Mouse (Mus musculus): ENCODE measurements around the gene Rccd1.

Gene Rccd1

GRCm38 (mm10) chr7:80296462-80296861 lies 27.8 kb downstream of the Rccd1 start:
- CTCF ChIA-PET: interaction anchor here in 2 of 4 experiments (0.6 to 1.1 kb wide), 3 partner anchors 20 to 144 kb away, joined by 3 to 6 read pairs (median 3); no protein-coding TSS in a partner anchor
- POLR2A ChIA-PET: interaction anchor here in 3 of 4 experiments (0.6 to 1.6 kb wide), 22 partner anchors 8 to 536 kb away, joined by 3 to 10 read pairs (median 3); partner anchors contain the start of genes Idh2 (in 1 of the 3) and Rccd1 (in 1 of the 3)

- ChIA-PET CTCF (interaction anchor here in 2 of 4 experiments (0.6 to 1.0 kb wide), 5 partner anchors 80 to 611 kb away, joined by 3 read pairs; no protein-coding TSS in a partner anchor), POLR2A (interaction anchor here in 3 of 4 experiments (0.6 to 2.7 kb wide), 28 partner anchors 10 to 276 kb away, joined by 3 to 11 read pairs (median 4); partner anchors contain the start of genes Ngrn (in 2 of the 3), Rccd1 (in 2 of the 3), Cib1 (in 1 of the 3) and Gdpgp1 (in 1 of the 3))
These were observed 29.2 kb downstream of the Rccd1 start for GRCm38 (mm10) chr7:80294764-80295648.

GRCm38 (mm10) chr7:80294062-80294763 lies 30.0 kb downstream of the Rccd1 start, which contains the start of gene Prc1:
Prc1 (plus strand) TSS chr7:80294450.
- ChIA-PET CTCF (interaction anchor here in 2 of 4 experiments (0.6 to 1.0 kb wide), 5 partner anchors 79 to 283 kb away, joined by 3 read pairs; no protein-coding TSS in a partner anchor), POLR2A (interaction anchor here in 3 of 4 experiments (0.6 to 2.7 kb wide), 36 partner anchors 8 to 556 kb away, joined by 3 to 11 read pairs (median 4); partner anchors contain the start of genes Ngrn (in 3 of the 3), Rccd1 (in 2 of the 3), Cib1 (in 1 of the 3) and Gdpgp1 (in 1 of the 3))

GRCm38 (mm10) chr7:80287736-80288135 lies 36.5 kb downstream of the Rccd1 start:
- ChIA-PET CTCF (interaction anchor here in 2 of 4 experiments (0.6 to 0.9 kb wide), 3 partner anchors 8 to 509 kb away, joined by 3 to 5 read pairs (median 3); no protein-coding TSS in a partner anchor), POLR2A (interaction anchor here in 2 of 4 experiments (1.0 to 1.7 kb wide), 4 partner anchors 10 to 87 kb away, joined by 3 to 4 read pairs (median 4); no protein-coding TSS in a partner anchor)

- ChIA-PET POLR2A (interaction anchor here in 1 of 4 experiments (0.6 to 1.6 kb wide), 4 partner anchors 11 to 97 kb away, joined by 3 to 6 read pairs (median 4); partner anchors contain the start of genes Ngrn and Rccd1), CTCF (no interaction called here)
These were observed 38.5 kb downstream of the Rccd1 start for GRCm38 (mm10) chr7:80285725-80286124.

GRCm38 (mm10) chr7:80284391-80284790 lies 39.9 kb downstream of the Rccd1 start:
- ChIA-PET POLR2A (interaction anchor here in 3 of 4 experiments (1.1 to 1.6 kb wide), 4 partner anchors 10 to 154 kb away, joined by 3 to 4 read pairs (median 4); partner anchors contain the start of gene Ngrn (in 1 of the 3)), CTCF (no interaction called here)

GRCm38 (mm10) chr7:80283226-80283918 lies 40.9 kb downstream of the Rccd1 start:
- ChIA-PET CTCF (no interaction called here), POLR2A (interaction anchor here in 1 of 4 experiments (0.9 to 1.5 kb wide), 3 partner anchors 11 to 155 kb away, joined by 3 to 5 read pairs (median 3); partner anchors contain the start of genes Prc1 and Vps33b)

GRCm38 (mm10) chr7:80281646-80282045 lies 42.6 kb downstream of the Rccd1 start:
- CTCF ChIA-PET: interaction anchor here in 2 of 4 experiments (0.6 to 1.3 kb wide), 2 partner anchors 22 to 141 kb away, joined by 5 to 9 read pairs; no protein-coding TSS in a partner anchor
- POLR2A ChIA-PET: interaction anchor here in 2 of 4 experiments (0.6 to 3.1 kb wide), 13 partner anchors 9 to 310 kb away, joined by 3 to 8 read pairs (median 5); partner anchors contain the start of genes Ngrn (in 1 of the 2), Ttll13 (in 1 of the 2) and Vps33b (in 1 of the 2)

GRCm38 (mm10) chr7:80280998-80281397 lies 43.3 kb downstream of the Rccd1 start:
- POLR2A ChIA-PET: interaction anchor here in 2 of 4 experiments (0.6 to 3.1 kb wide), 13 partner anchors 8 to 728 kb away, joined by 3 to 8 read pairs (median 5); partner anchors contain the start of gene Vps33b (in 1 of the 2)
- CTCF ChIA-PET: interaction anchor here in 3 of 4 experiments (0.6 to 1.7 kb wide), 3 partner anchors 22 to 140 kb away, joined by 4 to 9 read pairs (median 5); no protein-coding TSS in a partner anchor

GRCm38 (mm10) chr7:80280032-80280431 lies 44.2 kb downstream of the Rccd1 start:
- POLR2A ChIA-PET: interaction anchor here in 3 of 4 experiments (0.6 to 3.1 kb wide), 6 partner anchors 10 to 47 kb away, joined by 3 to 8 read pairs (median 4); partner anchors contain the start of genes Cib1 (in 1 of the 3), Gdpgp1 (in 1 of the 3), Ngrn (in 1 of the 3) and Vps33b (in 1 of the 3)
- CTCF ChIA-PET: interaction anchor here in 1 of 4 experiments (0.5 to 1.7 kb wide), 2 partner anchors 8 to 139 kb away, joined by 3 to 4 read pairs; no protein-coding TSS in a partner anchor

- ChIA-PET CTCF (interaction anchor here in 1 of 4 experiments (1.3 kb wide), 1 partner anchor 136 kb away, joined by 3 read pairs; no protein-coding TSS in a partner anchor), POLR2A (interaction anchor here in 3 of 4 experiments (0.6 to 1.4 kb wide), 4 partner anchors 15 to 109 kb away, joined by 3 to 6 read pairs (median 4); partner anchors contain the start of gene Ngrn (in 1 of the 3))
These were observed 47.9 kb downstream of the Rccd1 start for GRCm38 (mm10) chr7:80276374-80276773.

- ChIA-PET POLR2A (interaction anchor here in 2 of 4 experiments (0.8 to 1.7 kb wide), 4 partner anchors 8 to 51 kb away, joined by 3 to 5 read pairs (median 4); partner anchors contain the start of gene Rccd1 (in 2 of the 2)), CTCF (interaction anchor here in 2 of 4 experiments (0.6 to 1.9 kb wide), 2 partner anchors 27 to 133 kb away, joined by 3 to 5 read pairs; partner anchors contain the start of gene Ttll13 (in 1 of the 2))
These were observed 50.8 kb downstream of the Rccd1 start for GRCm38 (mm10) chr7:80273456-80273855.

- POLR2A ChIA-PET: interaction anchor here in 3 of 4 experiments (0.6 to 3.3 kb wide), 27 partner anchors 9 to 263 kb away, joined by 3 to 18 read pairs (median 5); partner anchors contain the start of genes Cib1 (in 2 of the 3), Gdpgp1 (in 2 of the 3), Ngrn (in 2 of the 3) and Hddc3 (in 1 of the 3)
- CTCF ChIA-PET: interaction anchor here in 2 of 4 experiments (0.5 to 2.8 kb wide), 3 partner anchors 14 to 129 kb away, joined by 4 to 11 read pairs (median 9); no protein-coding TSS in a partner anchor
These were observed 54.5 kb downstream of the Rccd1 start for GRCm38 (mm10) chr7:80269751-80270255.

GRCm38 (mm10) chr7:80268897-80269750 lies 55.1 kb downstream of the Rccd1 start, which contains the start of gene Vps33b:
Vps33b (plus strand) TSS chr7:80269649.
- CTCF ChIA-PET: interaction anchor here in 3 of 4 experiments (0.5 to 2.8 kb wide), 6 partner anchors 13 to 128 kb away, joined by 3 to 11 read pairs (median 6); no protein-coding TSS in a partner anchor
- POLR2A ChIA-PET: interaction anchor here in 3 of 4 experiments (0.6 to 3.3 kb wide), 35 partner anchors 8 to 158 kb away, joined by 3 to 18 read pairs (median 4); partner anchors contain the start of genes Cib1 (in 2 of the 3), Gdpgp1 (in 2 of the 3), Ngrn (in 2 of the 3) and Ttll13 (in 2 of the 3)

- ChIA-PET CTCF (no interaction called here), POLR2A (interaction anchor here in 3 of 4 experiments (0.6 to 3.3 kb wide), 10 partner anchors 9 to 138 kb away, joined by 3 to 14 read pairs (median 5); partner anchors contain the start of genes Cib1 (in 2 of the 3), Gdpgp1 (in 2 of the 3), Rccd1 (in 1 of the 3) and Ttll13 (in 1 of the 3))
These were observed 56.5 kb downstream of the Rccd1 start for GRCm38 (mm10) chr7:80267764-80268163.

Data from embryonic stem cell, embryonic (primary cell).